Mouse (Mus musculus): Measurements from ENCODE around the gene Rbm12. TPM values are rescaled to one million over a fixed set of nuclear protein-coding genes. Genes with fewer than 3 reads are reported as not detected.

Gene Rbm12
- total and polyA plus RNA-seq, 3 experiments = 5.6 to 50.5 (median 39.7) TPM

GRCm38 (mm10) chr2:156087391-156088110, 24.2 kb downstream of the Rbm12 start:
- H3K9me3 ChIP-seq (replicated peaks) = no peaks in the 10 kb centered on the region
- DNase-seq (ENCODE audit: low spot score) (no peak), ATAC-seq (ENCODE audit: extremely low read depth, insufficient number of reproducible peaks, low FRiP score, poor library complexity, severe bottlenecking) (no peak)
- TF ChIP-seq GATA1 (IDR thresholded peaks at IDR 0.05; ENCODE audit: borderline replicate concordance, low read length) = no peak
- no peak for TF ChIP-seq CTCF (IDR thresholded peaks at IDR 0.05; ENCODE audit: low read depth, low read length)
- no peak for TF ChIP-seq POLR2AphosphoS5 (IDR thresholded peaks at IDR 0.05; ENCODE audit: insufficient replicate concordance, low read depth, low read length)
- TF ChIP-seq TAL1 (conservative IDR thresholded peaks at IDR 0.05; ENCODE audit: low read depth, low read length) = no peak
- no peak for TF ChIP-seq GATA2 (IDR thresholded peaks at IDR 0.05; ENCODE audit: borderline replicate concordance, low read depth, low read length)
- no peak overlapping the region for H3K4me3 ChIP-seq (ENCODE audit: low read depth, low read length)
- peaks cover 73% of the 10 kb centered on the region for H3K36me3 ChIP-seq (replicated peaks)
- H3K27me3 ChIP-seq (ENCODE audit: insufficient read depth, low read length) = no peaks in the 10 kb centered on the region
- H3K4me1 ChIP-seq (ENCODE audit: insufficient read depth, low read depth, low read length) = peaks cover 12% of the 10 kb centered on the region

DNA sequence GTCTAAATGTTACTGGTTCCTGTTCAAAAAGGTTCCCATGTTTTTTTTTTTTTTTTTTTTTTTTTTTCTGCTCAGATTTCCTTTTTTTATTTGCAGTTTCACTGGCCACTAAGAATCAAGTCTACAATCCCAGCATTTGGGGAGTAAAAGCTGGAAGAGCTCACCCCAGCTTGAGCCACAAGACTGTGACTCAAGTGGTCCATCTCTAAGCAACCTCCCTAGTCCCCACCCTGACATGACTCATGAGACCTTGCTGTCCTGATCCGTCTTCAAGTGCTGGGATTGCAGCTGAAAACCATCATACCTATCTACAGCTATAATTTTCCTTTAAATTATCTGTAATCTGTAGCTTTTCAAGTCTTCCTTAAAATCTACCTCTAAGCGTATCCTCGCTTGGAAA, 27.2 kb downstream of the Rbm12 start:
- ATAC-seq (ENCODE audit: extremely low read depth, insufficient number of reproducible peaks, low FRiP score, poor library complexity, severe bottlenecking) (no peak), DNase-seq (ENCODE audit: low spot score) (no peak)
- Histone ChIP-seq H3K4me3 (ENCODE audit: low read depth, low read length) (no peak overlapping the region), H3K9me3 (replicated peaks) (no peaks in the 10 kb centered on the region), H3K36me3 (replicated peaks) (peaks cover 78% of the 10 kb centered on the region), H3K27me3 (ENCODE audit: insufficient read depth, low read length) (no peaks in the 10 kb centered on the region), H3K4me1 (ENCODE audit: insufficient read depth, low read depth, low read length) (peaks cover 12% of the 10 kb centered on the region)
- TF ChIP-seq POLR2AphosphoS5 (IDR thresholded peaks at IDR 0.05; ENCODE audit: insufficient replicate concordance, low read depth, low read length) = no peak
- no peak for TF ChIP-seq TAL1 (conservative IDR thresholded peaks at IDR 0.05; ENCODE audit: low read depth, low read length)
- TF ChIP-seq GATA2 (IDR thresholded peaks at IDR 0.05; ENCODE audit: borderline replicate concordance, low read depth, low read length) = no peak
- no peak for TF ChIP-seq GATA1 (IDR thresholded peaks at IDR 0.05; ENCODE audit: borderline replicate concordance, low read length)
- no peak for TF ChIP-seq CTCF (IDR thresholded peaks at IDR 0.05; ENCODE audit: low read depth, low read length)

DNA sequence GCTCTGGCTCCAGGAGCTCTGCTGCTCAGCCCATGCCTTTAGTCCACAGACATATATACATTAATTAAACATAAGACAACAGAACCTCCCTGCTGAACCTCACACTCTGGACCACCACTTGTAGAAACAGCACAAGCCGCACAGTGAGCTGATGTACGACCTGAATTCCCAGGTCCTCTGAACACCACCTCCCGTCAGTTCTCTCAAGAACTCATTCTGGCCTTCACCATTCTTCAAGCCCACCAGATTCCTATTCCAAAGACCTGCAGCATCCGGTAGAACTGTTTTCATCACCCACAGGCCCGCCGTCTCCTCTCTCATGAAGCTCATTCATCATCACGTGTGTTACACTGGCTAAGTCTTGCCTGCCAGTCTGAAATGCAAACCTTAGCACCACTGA, 31.4 kb downstream of the Rbm12 start:
- Histone ChIP-seq H3K9me3 (replicated peaks) (no peaks in the 10 kb centered on the region), H3K36me3 (replicated peaks) (peaks cover 85% of the 10 kb centered on the region), H3K4me1 (ENCODE audit: insufficient read depth, low read depth, low read length) (peaks cover 10% of the 10 kb centered on the region), H3K27me3 (ENCODE audit: insufficient read depth, low read length) (no peaks in the 10 kb centered on the region), H3K4me3 (ENCODE audit: low read depth, low read length) (no peak overlapping the region)
- ATAC-seq (ENCODE audit: extremely low read depth, insufficient number of reproducible peaks, low FRiP score, poor library complexity, severe bottlenecking) (no peak), DNase-seq (ENCODE audit: low spot score) (no peak)
- TF ChIP-seq TAL1 (conservative IDR thresholded peaks at IDR 0.05; ENCODE audit: low read depth, low read length) (no peak), POLR2AphosphoS5 (IDR thresholded peaks at IDR 0.05; ENCODE audit: insufficient replicate concordance, low read depth, low read length) (no peak), GATA1 (IDR thresholded peaks at IDR 0.05; ENCODE audit: borderline replicate concordance, low read length) (no peak), CTCF (IDR thresholded peaks at IDR 0.05; ENCODE audit: low read depth, low read length) (no peak), GATA2 (IDR thresholded peaks at IDR 0.05; ENCODE audit: borderline replicate concordance, low read depth, low read length) (no peak)

DNA sequence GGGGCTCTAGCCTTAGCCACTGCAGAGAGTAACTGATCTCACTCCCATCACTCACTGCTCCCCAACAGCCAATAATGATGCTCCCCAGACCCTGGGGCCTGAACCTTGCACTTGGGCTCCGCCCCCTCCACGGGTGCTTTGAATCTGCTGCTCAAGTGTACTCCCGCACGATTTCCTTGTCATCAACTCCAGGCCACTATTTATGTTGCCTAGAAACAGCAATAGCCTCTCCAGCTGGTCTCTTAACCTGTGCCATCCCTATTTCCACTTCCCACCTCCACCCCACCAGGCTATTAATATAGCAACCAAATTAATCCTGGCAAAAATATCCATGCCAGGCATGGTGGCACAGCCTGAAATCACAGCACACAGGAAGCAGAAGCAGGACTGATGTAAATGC, 32.1 kb downstream of the Rbm12 start:
- H3K27me3 ChIP-seq (ENCODE audit: insufficient read depth, low read length) = no peaks in the 10 kb centered on the region
- TF ChIP-seq POLR2AphosphoS5 (IDR thresholded peaks at IDR 0.05; ENCODE audit: insufficient replicate concordance, low read depth, low read length) (no peak), GATA2 (IDR thresholded peaks at IDR 0.05; ENCODE audit: borderline replicate concordance, low read depth, low read length) (no peak), GATA1 (IDR thresholded peaks at IDR 0.05; ENCODE audit: borderline replicate concordance, low read length) (no peak), CTCF (IDR thresholded peaks at IDR 0.05; ENCODE audit: low read depth, low read length) (no peak), TAL1 (conservative IDR thresholded peaks at IDR 0.05; ENCODE audit: low read depth, low read length) (no peak)
- H3K4me1 ChIP-seq (ENCODE audit: insufficient read depth, low read depth, low read length) = peaks cover 10% of the 10 kb centered on the region
- peaks cover 89% of the 10 kb centered on the region for H3K36me3 ChIP-seq (replicated peaks)
- H3K4me3 ChIP-seq (ENCODE audit: low read depth, low read length) = no peak overlapping the region
- ATAC-seq (ENCODE audit: extremely low read depth, insufficient number of reproducible peaks, low FRiP score, poor library complexity, severe bottlenecking) (no peak), DNase-seq (ENCODE audit: low spot score) (no peak)
- no peaks in the 10 kb centered on the region for H3K9me3 ChIP-seq (replicated peaks)

DNA sequence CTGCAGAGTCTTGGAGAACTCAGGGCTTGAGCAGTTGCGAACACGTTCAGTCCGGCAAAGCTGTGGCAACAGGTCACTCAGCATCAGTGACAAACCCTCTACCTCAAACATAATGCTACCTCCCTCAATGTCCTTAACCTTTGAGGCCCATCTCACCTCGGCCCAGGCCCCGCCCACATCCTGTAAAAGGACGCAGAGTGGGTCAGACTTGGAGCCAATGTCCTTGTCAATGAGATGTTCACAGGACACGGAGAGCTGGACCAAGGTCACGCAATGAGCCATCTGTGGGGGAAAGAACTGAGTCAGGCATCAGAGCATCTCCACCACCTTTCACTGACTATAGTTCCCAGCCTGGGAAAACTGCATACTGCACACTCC, 32.6 kb downstream of the Rbm12 start:
- Histone ChIP-seq H3K9me3 (replicated peaks) (no peaks in the 10 kb centered on the region), H3K36me3 (replicated peaks) (peaks cover 90% of the 10 kb centered on the region), H3K4me3 (ENCODE audit: low read depth, low read length) (no peak overlapping the region), H3K4me1 (ENCODE audit: insufficient read depth, low read depth, low read length) (peaks cover 10% of the 10 kb centered on the region), H3K27me3 (ENCODE audit: insufficient read depth, low read length) (no peaks in the 10 kb centered on the region)
- TF ChIP-seq GATA2 (IDR thresholded peaks at IDR 0.05; ENCODE audit: borderline replicate concordance, low read depth, low read length) = no peak
- ATAC-seq (ENCODE audit: extremely low read depth, insufficient number of reproducible peaks, low FRiP score, poor library complexity, severe bottlenecking) = no peak
- DNase-seq (ENCODE audit: low spot score) = no peak

GRCm38 (mm10) chr2:156078421-156079182, 33.2 kb downstream of the Rbm12 start:
- Histone ChIP-seq H3K36me3 (replicated peaks) (peaks cover 96% of the 10 kb centered on the region), H3K4me3 (ENCODE audit: low read depth, low read length) (no peak overlapping the region), H3K4me1 (ENCODE audit: insufficient read depth, low read depth, low read length) (peaks cover 10% of the 10 kb centered on the region), H3K27me3 (ENCODE audit: insufficient read depth, low read length) (no peaks in the 10 kb centered on the region), H3K9me3 (replicated peaks) (no peaks in the 10 kb centered on the region)
- ATAC-seq (ENCODE audit: extremely low read depth, insufficient number of reproducible peaks, low FRiP score, poor library complexity, severe bottlenecking) (no peak), DNase-seq (ENCODE audit: low spot score) (no peak)
- TF ChIP-seq GATA2 (IDR thresholded peaks at IDR 0.05; ENCODE audit: borderline replicate concordance, low read depth, low read length) = no peak
- TF ChIP-seq POLR2AphosphoS5 (IDR thresholded peaks at IDR 0.05; ENCODE audit: insufficient replicate concordance, low read depth, low read length) = no peak
- TF ChIP-seq GATA1 (IDR thresholded peaks at IDR 0.05; ENCODE audit: borderline replicate concordance, low read length) = no peak
- no peak for TF ChIP-seq CTCF (IDR thresholded peaks at IDR 0.05; ENCODE audit: low read depth, low read length)
- no peak for TF ChIP-seq TAL1 (conservative IDR thresholded peaks at IDR 0.05; ENCODE audit: low read depth, low read length)
